Mouse (Mus musculus) retina, postnatal 1 day (tissue): ENCODE results near the gene Kif26b.

Source experiments
- DNase-seq: peaks from one replicate; pipeline ENCODE4 v3.0.0-alpha.2; 2012

Kif26b gene

GRCm38 (mm10) chr1:178597757-178598156 is 68.8 kb downstream of the Kif26b start:
- DNase-seq: no peak

GRCm38 (mm10) chr1:178600851-178601569 is 72.1 kb downstream of the Kif26b start:
- no peak for DNase-seq

- peak; percentile 20 for DNase-seq
Measured at GRCm38 (mm10) chr1:178609151-178609775, 80.3 kb downstream of the Kif26b start.

GRCm38 (mm10) chr1:178611512-178611911 is 82.6 kb downstream of the Kif26b start:
- DNase-seq: no peak

GRCm38 (mm10) chr1:178621301-178621700 is 92.4 kb downstream of the Kif26b start:
- DNase-seq: no peak

GRCm38 (mm10) chr1:178623889-178624288 is 95.0 kb downstream of the Kif26b start:
- no peak for DNase-seq

- DNase-seq: peak; percentile 59
Measured at GRCm38 (mm10) chr1:178626961-178627381, 98.0 kb downstream of the Kif26b start.

- DNase-seq: no peak
Measured at GRCm38 (mm10) chr1:178630042-178630441, 101.1 kb downstream of the Kif26b start.

- DNase-seq: no peak
Measured at GRCm38 (mm10) chr1:178631863-178632262, 102.9 kb downstream of the Kif26b start.

- peak; percentile 42 for DNase-seq
Measured at GRCm38 (mm10) chr1:178634359-178635085, 105.6 kb downstream of the Kif26b start.

GRCm38 (mm10) chr1:178635470-178635869 is 106.5 kb downstream of the Kif26b start:
- no peak for DNase-seq

- DNase-seq: no peak
Measured at GRCm38 (mm10) chr1:178637293-178637692, 108.4 kb downstream of the Kif26b start.

- DNase-seq: no peak
Measured at GRCm38 (mm10) chr1:178639951-178640350, 111.0 kb downstream of the Kif26b start.

- DNase-seq: no peak
Measured at GRCm38 (mm10) chr1:178640719-178641455, 112.0 kb downstream of the Kif26b start.

GRCm38 (mm10) chr1:178641788-178642187 is 112.9 kb downstream of the Kif26b start:
- no peak for DNase-seq

- no peak for DNase-seq
Measured at GRCm38 (mm10) chr1:178644954-178645353, 116.0 kb downstream of the Kif26b start.

GRCm38 (mm10) chr1:178646589-178646988 is 117.7 kb downstream of the Kif26b start:
- DNase-seq: no peak

- DNase-seq: no peak
Measured at GRCm38 (mm10) chr1:178655525-178655924, 126.6 kb downstream of the Kif26b start.

GRCm38 (mm10) chr1:178661035-178661434 is 132.1 kb downstream of the Kif26b start:
- DNase-seq: no peak

- no peak for DNase-seq
Measured at GRCm38 (mm10) chr1:178661556-178661955, 132.6 kb downstream of the Kif26b start.

GRCm38 (mm10) chr1:178663539-178663938 is 134.6 kb downstream of the Kif26b start:
- DNase-seq: no peak

- DNase-seq: no peak
Measured at GRCm38 (mm10) chr1:178664271-178664969, 135.5 kb downstream of the Kif26b start.
